Mouse (Mus musculus): Measurements from ENCODE around the gene Itga9.

Itga9 gene

DNA sequence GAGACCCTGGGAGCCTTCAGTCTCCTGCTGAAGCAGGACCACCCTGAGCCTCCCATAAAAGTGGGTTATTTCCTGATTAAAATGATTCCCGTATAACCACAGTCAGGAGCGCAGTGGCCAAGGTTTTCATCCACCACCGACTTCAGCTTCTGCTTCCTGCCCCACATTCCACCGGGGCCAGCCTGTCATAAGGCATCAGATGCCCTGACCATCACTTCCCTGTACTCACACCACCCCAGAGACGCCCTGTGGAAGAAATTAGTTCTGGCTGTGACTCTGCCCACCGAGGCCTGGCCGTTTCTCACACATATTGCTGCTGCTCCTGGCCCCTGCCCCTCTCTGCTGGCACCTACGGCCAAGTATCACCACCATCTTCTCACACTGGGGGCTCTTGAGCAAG is 261.4 kb downstream of the Itga9 start:
- in situ Hi-C loops (cut with MboI, MseI) = loop anchor here in 1 of 2 experiments (5.0 kb wide), 1 partner anchor 261 kb away; the partner anchor contains the start of gene Itga9

DNA sequence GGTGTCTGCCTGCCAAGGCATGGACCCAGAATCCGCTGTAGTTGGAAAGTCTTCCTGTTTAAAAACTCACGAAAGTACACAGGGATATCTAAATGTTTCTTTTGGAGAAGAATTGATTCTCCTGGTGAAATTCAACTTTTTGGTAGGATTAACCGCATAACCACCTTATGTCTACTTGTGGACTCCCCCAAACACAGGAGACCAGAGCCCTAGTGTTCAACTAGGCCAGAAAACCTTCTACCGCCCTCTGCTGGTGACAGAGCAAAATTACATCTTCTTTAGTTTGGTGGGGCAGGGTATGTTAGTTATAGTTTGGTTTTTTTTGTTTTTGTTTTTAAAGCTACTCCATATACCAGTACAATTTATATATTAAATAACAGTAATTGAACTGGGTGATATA is 264.6 kb downstream of the Itga9 start:
- in situ Hi-C loops (cut with MboI, MseI) = no loop called here

DNA sequence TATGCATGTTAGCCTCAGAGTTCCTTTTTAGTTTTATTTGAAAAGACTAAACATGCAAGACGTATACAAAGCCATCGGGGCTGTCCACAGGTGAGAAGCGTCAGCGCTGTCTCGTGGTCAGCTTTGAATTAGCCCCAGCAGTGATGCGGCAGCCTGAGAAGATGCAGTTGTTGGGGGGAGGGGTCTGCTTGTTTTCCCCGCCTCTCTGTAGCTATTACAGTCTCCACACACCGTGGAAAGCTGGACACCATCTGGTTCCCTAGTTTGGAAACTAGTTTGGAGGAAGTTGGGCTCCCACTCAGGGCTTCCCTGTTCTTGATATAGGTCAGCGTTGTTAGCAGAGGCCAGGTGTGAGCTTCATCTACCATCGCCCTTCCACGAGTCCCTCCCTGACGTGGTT is 266.5 kb downstream of the Itga9 start:
- in situ Hi-C loops (cut with MboI, MseI) = no loop called here

DNA sequence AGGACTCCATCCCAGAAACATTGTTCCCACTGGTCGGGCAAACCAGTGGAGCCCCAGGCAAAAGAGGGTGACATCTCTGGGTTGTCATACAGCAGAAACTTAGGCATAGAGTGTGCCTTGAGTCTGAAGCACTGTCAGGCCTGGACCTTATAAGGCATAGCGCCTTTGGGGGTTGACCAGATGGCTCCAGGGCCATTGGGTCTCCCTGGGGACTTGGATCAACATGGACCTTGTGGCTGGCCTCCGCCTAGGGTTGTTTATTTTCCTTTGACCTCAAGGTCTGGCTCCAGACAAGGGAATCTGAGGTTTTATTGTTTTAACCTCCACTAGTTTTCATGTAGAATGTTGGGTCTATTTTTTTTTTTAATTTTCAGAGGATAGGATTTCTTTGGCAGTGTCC is 267.1 kb downstream of the Itga9 start:
- in situ Hi-C loops (cut with MboI, MseI) = no loop called here

DNA sequence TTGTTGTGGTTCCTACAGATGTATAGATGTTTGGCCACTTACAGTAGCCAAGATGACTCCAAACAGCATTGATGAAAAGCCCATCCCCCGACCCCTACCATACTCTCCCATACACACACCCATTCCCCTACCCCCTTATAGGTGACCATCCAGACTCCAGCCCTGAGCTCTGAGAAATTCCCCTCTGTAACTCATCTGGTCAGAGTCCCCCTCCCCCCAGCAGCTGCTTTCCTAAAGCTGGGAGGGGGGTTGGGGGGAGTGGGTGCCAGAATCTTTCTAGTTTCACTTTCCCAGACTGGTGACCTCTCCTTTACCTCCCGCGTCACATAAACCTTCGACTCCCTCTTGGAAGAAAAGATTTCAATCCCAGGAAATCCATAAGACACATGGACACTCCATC is 269.2 kb downstream of the Itga9 start:
- in situ Hi-C loops (cut with MboI, MseI) = loop anchor here in 1 of 2 experiments (5.0 kb wide), 1 partner anchor 268 kb away; the partner anchor contains the start of gene Itga9

DNA sequence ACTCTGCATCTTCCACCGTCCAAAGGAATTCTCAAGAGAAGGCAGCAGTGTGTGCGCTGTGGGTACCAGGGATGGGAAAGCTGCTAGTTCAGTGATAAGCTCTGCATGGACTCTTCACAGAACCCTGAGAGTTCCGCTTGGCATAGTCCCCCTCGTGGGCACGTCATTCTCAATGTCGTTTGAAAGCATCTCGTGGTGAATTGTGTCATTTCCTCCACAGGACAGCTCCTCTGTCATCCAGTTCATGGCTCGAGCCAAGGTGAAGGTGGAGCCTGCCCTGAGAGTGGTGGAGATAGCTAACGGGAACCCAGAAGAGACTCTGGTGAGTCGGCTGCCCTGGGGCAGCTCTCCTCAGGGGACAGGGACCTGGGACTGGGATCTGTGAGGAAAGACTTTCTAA is 270.4 kb downstream of the Itga9 start:
- in situ Hi-C loops (cut with MboI, MseI) = loop anchor here in 1 of 2 experiments (5.0 kb wide), 1 partner anchor 270 kb away; the partner anchor contains the start of gene Itga9

DNA sequence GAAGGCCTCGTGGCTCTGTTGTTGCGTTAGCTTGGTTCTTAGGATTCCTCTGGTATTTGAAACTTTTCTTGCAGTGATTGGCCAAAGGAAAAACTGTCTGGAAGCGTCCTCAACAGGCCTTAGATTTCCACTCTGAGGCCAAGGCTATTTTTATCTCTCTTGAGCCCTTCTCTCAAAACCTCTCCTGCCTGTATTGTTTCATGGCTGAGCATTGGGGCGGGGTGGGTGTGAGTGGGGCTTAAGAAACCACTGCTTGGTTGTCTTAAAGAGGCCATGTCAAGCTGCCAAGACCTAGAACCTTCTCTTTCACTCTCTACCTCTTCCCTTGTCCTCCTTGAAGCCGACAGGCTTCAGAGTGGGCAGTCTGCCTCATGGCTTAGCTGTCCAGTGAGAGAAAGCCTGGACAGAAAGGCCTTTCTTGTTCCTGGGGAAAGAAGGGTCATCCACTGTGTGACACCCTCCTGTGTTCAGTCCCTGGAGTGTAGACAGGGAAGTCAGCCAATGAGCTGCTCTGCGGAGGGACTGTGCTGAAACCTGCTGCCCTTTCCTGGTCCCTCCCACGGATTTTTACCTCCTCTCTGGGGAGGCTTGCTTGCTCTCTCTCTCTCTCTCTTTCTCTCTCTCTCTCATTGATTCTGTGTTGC is 271.0 kb downstream of the Itga9 start:
- in situ Hi-C loops (cut with MboI, MseI) = loop anchor here in 1 of 2 experiments (5.0 kb wide), 1 partner anchor 270 kb away; the partner anchor contains the start of gene Itga9

DNA sequence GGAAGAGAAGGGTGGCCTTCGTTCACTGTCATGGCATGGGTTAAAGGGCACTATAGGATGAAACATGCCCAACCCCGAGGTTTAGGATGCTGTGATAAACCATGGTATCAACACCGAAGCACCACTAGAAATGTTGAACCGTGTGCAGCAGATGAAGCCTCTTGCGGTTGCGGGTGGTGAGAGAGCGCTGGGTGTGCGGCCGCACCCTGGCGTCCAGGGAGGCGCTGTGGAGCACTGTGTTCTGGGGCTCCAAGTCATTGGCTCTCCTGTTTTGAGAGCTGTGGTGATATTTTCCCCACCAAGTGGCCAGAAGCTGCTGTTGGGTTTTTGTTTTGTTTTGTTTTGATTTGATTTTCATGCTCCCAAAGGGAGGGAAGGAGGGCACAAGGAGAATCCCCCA is 272.1 kb downstream of the Itga9 start:
- in situ Hi-C loops (cut with MboI, MseI) = loop anchor here in 1 of 2 experiments (5.0 kb wide), 1 partner anchor 271 kb away; the partner anchor contains the start of gene Itga9

DNA sequence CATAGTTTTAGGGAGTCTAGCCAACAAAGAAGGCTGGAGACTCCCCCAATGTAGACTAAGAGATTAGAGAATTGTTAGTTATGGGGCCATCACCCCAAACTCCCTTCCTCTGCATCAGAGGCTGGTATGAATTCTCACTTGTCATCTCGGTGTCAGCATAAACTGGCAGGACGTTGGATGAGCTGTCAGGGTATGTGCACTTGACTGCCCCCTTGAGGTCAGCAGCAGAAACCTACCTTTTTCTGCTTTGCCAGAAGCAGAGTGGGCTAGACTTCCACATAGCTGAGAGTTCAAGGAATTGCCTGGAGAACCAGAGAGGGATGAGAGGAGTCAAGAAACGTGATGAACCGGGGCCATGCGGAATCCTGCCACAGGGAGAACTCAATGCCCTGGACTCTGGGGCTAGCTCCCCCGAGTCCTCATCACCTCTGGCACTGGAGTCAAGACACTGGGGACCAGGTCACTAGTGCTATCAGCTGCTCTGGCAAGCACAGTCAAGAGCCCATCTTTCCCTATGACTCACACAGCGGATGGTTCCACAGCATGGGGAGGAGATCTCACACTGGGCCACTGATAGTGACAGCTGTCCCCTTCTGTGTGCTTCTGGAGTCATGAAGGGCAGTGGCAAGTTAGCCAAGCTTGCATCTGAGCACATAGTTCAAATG is 274.9 kb downstream of the Itga9 start:
- in situ Hi-C loops (cut with MboI, MseI) = no loop called here

DNA sequence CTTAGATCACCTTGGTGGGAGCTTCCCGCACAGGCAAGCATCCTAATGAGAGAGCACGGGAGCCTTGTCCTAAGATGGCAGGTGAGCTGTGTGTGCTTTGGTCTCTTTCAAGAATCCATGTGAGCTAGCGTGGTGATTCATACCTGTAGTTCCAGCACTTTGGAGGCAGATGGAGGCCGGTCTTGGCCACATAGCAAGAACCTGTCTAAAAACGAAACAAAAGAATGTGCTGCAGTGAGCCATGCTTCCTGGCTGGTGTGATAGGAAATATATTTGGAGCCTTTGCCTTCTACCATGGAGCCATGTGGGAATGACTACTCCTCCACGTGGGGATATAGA is 275.4 kb downstream of the Itga9 start:
- in situ Hi-C loops (cut with MboI, MseI) = no loop called here

DNA sequence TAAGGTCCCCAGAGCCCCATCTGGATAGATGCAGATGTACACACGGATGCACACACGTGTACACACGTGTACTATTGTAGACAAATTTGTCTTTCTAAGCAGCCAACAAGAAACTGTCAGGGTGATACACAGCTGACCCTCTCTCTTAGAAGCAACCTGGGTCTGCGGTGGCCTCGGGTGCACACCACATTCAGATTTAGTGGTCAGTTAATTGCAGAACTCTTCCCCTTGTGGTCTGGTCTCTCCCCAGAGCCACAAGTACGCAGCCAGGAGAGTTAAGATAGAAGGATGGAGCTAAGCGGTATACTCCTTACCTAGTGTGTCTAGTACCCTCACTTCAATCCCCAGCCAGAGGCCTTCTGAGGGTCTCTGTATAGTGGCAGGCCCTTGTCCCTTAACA is 276.7 kb downstream of the Itga9 start:
- in situ Hi-C loops (cut with MboI, MseI) = no loop called here

DNA sequence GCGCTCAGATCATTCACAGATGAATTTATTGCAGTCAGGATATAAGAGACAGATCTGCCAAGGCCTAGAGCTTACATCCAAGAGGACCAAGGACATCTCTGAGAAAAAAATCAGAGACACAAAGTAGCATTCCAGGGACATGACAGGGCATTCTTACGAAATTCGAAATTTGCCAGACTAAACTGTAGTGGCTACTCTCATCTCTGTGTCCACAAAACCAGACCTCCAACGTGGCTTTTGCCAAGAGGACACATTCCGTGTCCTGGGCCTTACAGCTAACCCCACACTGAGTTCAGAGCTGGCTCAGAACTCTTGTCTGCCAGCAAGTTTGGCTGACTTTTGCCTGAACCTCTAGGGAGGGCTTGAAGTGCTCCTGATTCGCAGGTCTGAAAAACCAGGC is 279.3 kb downstream of the Itga9 start:
- in situ Hi-C loops (cut with MboI, MseI) = no loop called here

DNA sequence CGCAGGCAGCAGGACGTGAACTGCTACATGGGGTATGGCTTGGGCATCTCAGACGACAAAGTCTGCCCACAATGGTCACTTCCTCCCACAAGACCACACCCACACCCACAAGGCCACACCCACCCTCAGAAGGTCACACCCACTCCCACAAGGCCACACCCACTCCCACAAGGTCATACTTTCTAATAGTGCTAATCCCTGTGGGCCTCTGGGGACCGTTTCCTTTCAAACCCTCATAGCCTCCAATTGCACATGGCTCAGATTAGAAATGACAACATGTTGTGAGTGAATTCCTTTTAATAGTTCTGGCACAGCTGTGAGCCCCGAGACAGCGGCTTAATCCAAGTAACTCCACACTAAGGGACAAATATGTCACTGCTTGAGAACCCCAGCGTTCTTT is 280.7 kb downstream of the Itga9 start:
- in situ Hi-C loops (cut with MboI, MseI) = no loop called here

DNA sequence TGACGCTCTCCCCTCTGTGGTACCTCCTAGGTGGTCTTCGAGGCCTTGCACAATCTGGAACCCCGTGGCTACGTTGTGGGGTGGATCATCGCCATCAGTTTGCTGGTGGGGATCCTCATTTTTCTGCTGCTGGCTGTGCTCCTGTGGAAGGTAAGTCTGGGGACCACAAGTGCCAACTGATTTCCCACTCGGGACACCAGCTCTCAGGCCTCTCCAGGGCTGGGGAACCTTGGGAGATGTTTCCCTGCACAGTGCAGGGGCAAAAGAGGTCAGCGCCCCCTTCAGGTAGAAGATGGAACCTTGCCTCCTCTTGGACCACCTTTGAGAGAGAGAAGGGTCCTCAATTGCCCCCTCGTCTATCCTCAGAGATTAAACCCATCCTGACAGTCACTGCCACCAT is 281.2 kb downstream of the Itga9 start:
- in situ Hi-C loops (cut with MboI, MseI) = no loop called here

DNA sequence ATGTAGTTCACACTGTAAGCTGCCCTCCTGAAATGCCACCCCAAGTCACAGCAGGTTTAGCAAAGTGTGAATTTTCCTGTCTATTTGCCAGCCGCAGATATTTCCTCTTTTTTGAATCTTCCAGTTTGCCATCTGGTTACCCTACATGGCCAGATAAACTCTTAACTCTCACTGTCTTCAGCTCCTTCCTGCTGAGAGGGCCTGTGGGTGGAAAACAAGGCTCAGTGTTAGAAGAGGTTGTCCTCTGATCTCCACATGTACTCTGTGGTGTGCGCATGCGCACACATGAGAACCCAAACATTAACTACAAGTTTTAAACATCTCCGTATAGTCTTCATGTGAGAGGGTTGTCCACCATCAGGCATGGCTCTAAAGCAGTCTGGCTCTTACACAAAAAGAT is 283.7 kb downstream of the Itga9 start:
- in situ Hi-C loops (cut with MboI, MseI) = no loop called here

DNA sequence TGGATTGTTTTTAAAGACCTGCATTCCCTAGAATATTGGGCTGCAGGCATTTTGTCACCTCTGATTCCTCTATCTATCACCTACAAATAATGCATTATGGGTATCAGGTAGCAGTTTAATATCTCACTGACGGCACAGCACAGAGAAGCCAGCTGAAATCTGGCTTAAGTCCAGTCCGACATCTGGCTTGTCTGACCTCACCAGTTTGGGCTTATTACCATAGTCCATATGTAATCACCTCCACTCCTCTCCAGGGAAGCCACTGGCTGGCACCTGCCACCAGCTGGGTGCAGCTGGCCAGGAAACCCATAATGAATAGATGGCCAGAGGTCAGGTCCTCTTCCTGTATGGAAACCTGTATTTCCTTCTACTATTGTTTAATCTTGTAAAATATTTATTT is 284.2 kb downstream of the Itga9 start:
- in situ Hi-C loops (cut with MboI, MseI) = no loop called here

DNA sequence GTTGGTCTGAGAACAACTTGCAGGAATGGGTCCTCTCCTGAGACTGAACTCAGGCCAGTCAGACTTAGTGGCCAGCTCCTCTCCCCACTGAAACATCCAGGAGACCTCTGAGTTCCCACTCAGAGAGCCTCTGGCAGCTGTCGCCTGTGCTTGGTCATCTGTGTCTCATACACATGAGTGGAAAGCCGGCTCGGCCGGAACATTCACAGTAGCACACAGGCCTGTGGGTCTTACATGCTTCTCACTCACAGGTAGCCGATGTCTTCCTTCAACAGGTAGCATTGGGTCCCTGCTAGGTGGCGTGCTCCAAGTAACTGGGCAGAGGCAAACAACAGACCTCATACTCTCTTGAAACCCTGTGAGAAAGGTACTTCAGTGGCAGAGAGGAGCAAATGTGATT is 284.6 kb downstream of the Itga9 start:
- in situ Hi-C loops (cut with MboI, MseI) = no loop called here

DNA sequence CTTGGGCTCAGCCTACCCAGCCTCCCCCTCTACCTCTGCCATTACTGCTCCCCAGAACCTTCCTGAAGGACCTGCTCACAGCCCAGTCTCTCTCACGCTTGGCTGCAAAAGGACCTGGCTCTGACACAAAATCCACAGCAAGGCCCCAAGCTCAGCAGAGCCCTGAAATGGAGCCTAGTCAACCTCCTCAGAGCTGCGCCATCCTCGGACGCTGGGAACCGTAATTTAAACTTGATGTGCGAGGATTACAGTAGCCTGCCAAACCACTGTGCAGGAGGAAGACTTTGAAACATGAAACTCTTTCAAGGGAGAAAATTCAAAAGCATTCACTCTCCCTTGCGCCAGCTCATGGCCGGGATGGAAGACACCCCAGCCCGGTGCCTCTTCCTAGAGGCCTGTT is 285.1 kb downstream of the Itga9 start:
- in situ Hi-C loops (cut with MboI, MseI) = no loop called here

DNA sequence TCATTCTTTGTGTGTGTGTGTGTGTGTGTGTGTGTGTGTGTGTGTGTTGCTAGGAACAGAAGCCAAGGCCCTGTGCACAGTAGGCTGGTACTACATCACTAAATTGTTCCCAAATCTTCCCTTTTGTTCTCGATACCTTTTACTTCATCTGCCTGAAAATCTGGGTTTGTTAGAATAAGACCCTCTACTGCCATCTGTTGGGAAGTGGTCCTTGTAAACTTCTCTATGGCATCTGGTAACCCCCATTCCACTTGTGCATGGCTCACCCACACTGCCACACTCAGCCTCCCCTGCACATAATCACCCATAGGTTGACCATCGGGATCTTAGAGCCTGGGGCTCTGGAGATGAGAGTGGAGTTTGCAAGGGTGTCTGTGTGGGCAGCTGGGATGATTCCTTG is 288.6 kb downstream of the Itga9 start:
- in situ Hi-C loops (cut with MboI, MseI) = no loop called here

DNA sequence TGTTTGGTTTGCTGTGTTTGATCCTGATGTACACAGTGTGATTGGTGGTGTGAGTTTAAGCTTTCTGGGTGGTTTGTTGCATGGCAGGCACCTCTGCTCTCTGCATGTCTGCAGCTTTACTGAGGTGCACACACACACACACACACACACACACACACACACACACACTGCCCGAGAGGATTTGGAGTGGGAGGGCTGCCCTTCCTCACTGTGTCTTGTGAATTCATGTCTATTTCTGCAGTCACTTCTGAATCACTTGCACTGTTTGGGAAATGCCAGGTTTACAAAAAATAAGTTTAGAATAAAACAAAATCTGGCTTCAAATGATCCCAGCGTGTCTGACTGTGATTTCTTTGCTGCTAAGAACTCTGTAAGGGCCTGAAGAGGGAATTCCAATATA is 294.2 kb downstream of the Itga9 start:
- in situ Hi-C loops (cut with MboI, MseI) = no loop called here

DNA sequence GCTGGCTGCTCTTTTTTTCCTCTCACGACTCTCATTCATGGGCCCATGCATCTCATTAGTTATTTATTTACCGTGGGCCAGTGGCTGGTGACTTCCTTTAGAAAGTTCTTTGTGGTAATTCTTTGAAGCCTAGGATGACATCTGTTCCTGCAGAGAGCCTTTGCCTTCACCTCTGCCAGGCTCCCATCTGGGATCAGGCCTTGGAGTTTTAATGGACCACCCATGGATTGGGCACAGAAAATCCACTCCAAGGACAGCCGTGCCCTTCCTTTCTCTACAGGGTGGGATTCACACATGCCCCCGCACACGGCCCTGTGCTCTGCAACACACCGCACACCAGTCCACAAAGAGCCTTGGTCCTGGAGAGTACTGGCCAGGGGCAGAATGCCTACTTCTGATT is 295.4 kb downstream of the Itga9 start:
- in situ Hi-C loops (cut with MboI, MseI) = no loop called here

DNA sequence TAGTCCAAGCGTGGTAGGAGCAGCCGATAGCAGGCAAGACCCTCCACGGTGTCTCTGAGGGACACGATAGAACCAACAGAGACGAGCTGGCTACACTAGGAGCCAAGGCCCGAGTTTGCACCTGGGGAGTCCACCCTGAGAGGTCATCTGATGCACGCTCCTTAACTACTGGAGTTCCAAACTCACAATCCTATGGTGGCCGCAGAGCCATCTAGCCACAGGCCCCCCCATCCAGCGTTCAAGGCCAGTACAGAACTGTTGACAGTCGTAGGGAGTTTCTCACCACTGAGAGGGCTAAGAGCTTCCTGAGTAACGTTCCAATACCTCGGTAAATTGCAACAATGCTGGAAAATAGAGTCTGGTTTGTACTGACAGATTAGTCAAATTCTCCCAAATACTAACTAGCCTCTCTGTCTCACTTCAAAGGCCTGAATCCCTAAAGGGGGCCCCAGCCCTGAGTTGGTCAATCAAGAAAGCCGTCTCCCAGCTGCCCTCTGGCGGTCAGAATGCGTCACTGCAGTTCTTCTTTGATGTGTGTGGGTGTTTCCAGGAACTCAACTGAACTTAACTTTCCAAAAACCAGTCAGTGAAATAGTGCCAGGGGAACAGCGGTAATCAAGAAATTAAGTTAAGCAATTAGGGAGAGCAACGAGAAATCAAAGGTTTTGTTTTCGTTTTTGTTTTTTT is 301.6 kb downstream of the Itga9 start:
- in situ Hi-C loops (cut with MboI, MseI) = no loop called here

DNA sequence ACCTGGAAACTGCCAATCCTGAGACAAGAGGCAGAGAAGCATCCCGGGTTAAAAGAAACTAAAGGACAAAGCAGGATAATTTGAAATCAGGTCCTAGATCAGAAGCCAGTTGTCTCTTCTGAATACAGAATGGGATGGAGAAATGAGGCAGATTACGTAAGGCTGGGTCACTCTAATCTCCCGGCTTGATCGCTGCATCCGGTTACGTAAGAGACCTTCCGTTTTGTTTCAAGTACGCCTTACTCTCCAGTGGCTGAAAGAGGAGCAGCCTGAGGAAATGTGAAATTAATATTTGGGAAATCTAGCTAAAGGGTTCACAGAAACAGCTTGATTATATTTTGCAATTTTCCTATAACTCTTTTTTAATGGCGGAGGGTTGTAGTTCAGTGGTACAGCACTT is 306.6 kb downstream of the Itga9 start:
- in situ Hi-C loops (cut with MboI, MseI) = loop anchor here (10.0 kb wide), 1 partner anchor 122 kb away; no protein-coding TSS in a partner anchor
